Mouse (Mus musculus) spleen, adult 2 months (tissue): Measurements from ENCODE around the gene Glis3.

ENCODE experiments used
- CTCF ChIP-seq: fragments of 200-500 bp; IDR thresholded peaks from 2 replicates; pipeline ENCODE4 v1.5.1; 2011; ENCODE audit warnings: mild to moderate bottlenecking, inconsistent platforms; ENCODE audit not compliant: insufficient read depth, insufficient read length, insufficient replicate concordance; ENCODE audit errors: extremely low read depth
- POLR2A ChIP-seq: fragments of 200-500 bp; IDR thresholded peaks from 2 replicates; pipeline ENCODE4 v1.6.1; 2011; ENCODE audit warnings: low read depth, low read length, inconsistent platforms

DNA sequence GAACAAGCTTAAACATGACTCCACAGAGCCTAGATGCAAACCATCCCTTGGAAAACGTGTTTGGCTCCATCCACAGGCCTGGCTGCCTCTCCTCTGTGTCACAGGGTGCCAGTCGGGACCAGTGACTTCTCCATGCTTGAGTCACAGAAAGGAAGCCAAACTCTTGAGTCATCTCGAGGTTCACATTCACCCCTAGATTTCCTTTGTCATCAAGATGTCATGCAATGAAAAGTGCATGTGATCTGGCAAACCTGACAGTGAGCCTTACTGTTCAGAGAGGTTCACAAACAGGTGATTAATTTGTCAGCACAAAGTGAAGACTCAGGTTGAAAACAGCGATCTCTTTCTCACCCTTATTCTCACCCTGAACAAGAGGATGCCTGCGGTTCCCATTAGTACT lies 290.7 kb downstream of the Glis3 start:
- TF ChIP-seq CTCF = no peak
- no peak for TF ChIP-seq POLR2A
